Mouse (Mus musculus) CD8-positive naive resting alpha-beta T cell, adult 2 months (primary cell): ENCODE data around the gene Dnah10.
"Not testable (repeated sequence)": the region's sequence is repeated elsewhere in the genome, so short reads cannot be mapped to it uniquely, and the experiment has no call there.

Experiments used
- DNase-seq, 2 experiments: peaks; one replicate each; pipeline ENCODE4 v3.0.0; 2022; ENCODE audit warnings: low read depth in 2 of 2, low spot score in 2 of 2

Gene Dnah10

GRCm38 (mm10) chr5:124724997-124725396 lies at the start of gene Dnah10:
Gene Dnah10, plus strand, starts transcription at chr5:124725085.
- no peak for DNase-seq

GRCm38 (mm10) chr5:124713741-124714140 lies 11.1 kb upstream of the Dnah10 start:
- no peak for DNase-seq

- DNase-seq, result no peak
Observed at GRCm38 (mm10) chr5:124715135-124715534, 9.8 kb upstream of the Dnah10 start.

- no peak for DNase-seq
Observed at GRCm38 (mm10) chr5:124717969-124718368, 6.9 kb upstream of the Dnah10 start.

GRCm38 (mm10) chr5:124718396-124718795 lies 6.5 kb upstream of the Dnah10 start:
- DNase-seq, result no peak

GRCm38 (mm10) chr5:124723125-124723524 lies 1.8 kb upstream of the Dnah10 start:
- no peak for DNase-seq

GRCm38 (mm10) chr5:124729662-124730206 lies 4.8 kb downstream of the Dnah10 start:
- no peak for DNase-seq

GRCm38 (mm10) chr5:124733961-124734360 lies 9.1 kb downstream of the Dnah10 start:
- no peak for DNase-seq

GRCm38 (mm10) chr5:124741898-124742599 lies 17.2 kb downstream of the Dnah10 start:
- no peak for DNase-seq

- DNase-seq, result no peak
Observed at GRCm38 (mm10) chr5:124743841-124744240, 19.0 kb downstream of the Dnah10 start.

- DNase-seq, result no peak
Observed at GRCm38 (mm10) chr5:124746220-124746619, 21.3 kb downstream of the Dnah10 start.

GRCm38 (mm10) chr5:124748296-124748695 lies 23.4 kb downstream of the Dnah10 start:
- DNase-seq, result no peak

- no peak for DNase-seq
Observed at GRCm38 (mm10) chr5:124751656-124752055, 26.8 kb downstream of the Dnah10 start.

- DNase-seq, result no peak
Observed at GRCm38 (mm10) chr5:124761011-124761410, 36.1 kb downstream of the Dnah10 start.

GRCm38 (mm10) chr5:124761787-124762186 lies 36.9 kb downstream of the Dnah10 start:
- DNase-seq, result no peak

GRCm38 (mm10) chr5:124774552-124774951 lies 49.7 kb downstream of the Dnah10 start:
- DNase-seq, result no peak

GRCm38 (mm10) chr5:124776289-124776688 lies 51.4 kb downstream of the Dnah10 start:
- not testable (repeated sequence) for DNase-seq

GRCm38 (mm10) chr5:124777178-124777709 lies 52.4 kb downstream of the Dnah10 start:
- peak; percentile 43 to 72 for DNase-seq

GRCm38 (mm10) chr5:124779926-124780325 lies 55.0 kb downstream of the Dnah10 start:
- DNase-seq, result no peak

GRCm38 (mm10) chr5:124781696-124782095 lies 56.8 kb downstream of the Dnah10 start:
- no peak for DNase-seq

- DNase-seq, result no peak
Observed at GRCm38 (mm10) chr5:124785650-124786049, 60.8 kb downstream of the Dnah10 start.

GRCm38 (mm10) chr5:124792112-124792511 lies 67.2 kb downstream of the Dnah10 start:
- no peak for DNase-seq
